Mouse (Mus musculus): ENCODE results near the gene Asphd1. TPM values are rescaled to one million over a fixed set of nuclear protein-coding genes. Genes with fewer than 3 reads are reported as not detected.
"Not testable (repeated sequence)": the region's sequence is repeated elsewhere in the genome, so short reads cannot be mapped to it uniquely, and the experiment has no call there.

Asphd1 gene
- total RNA-seq, 2 experiments from 2014 or later: not detected

- ATAC-seq (replicated peaks; ENCODE audit: low FRiP score, poor library complexity, severe bottlenecking): not testable (repeated sequence)
These were observed 49.6 kb downstream of the Asphd1 start for GRCm38 (mm10) chr7:126899781-126900180.

- peak; percentile 93 for ATAC-seq (replicated peaks; ENCODE audit: low FRiP score, poor library complexity, severe bottlenecking)
These were observed 51.0 kb downstream of the Asphd1 start for GRCm38 (mm10) chr7:126898102-126898990.

- ATAC-seq (replicated peaks; ENCODE audit: low FRiP score, poor library complexity, severe bottlenecking): peak; percentile 79
These were observed 51.8 kb downstream of the Asphd1 start for GRCm38 (mm10) chr7:126897390-126898101.

GRCm38 (mm10) chr7:126896912-126897311, 52.5 kb downstream of the Asphd1 start:
- ATAC-seq (replicated peaks; ENCODE audit: low FRiP score, poor library complexity, severe bottlenecking): peak; percentile 0; the same call in 1 of the 2 replicates

Other genes starting within 250 kb of the Asphd1 start
- 103 and 171 TPM in 2 replicates for gene Coro1a, start 241.8 kb downstream of the Asphd1 start, total RNA-seq (2015; ENCODE audit: low replicate concordance)
- 101 and 106 TPM in 2 replicates for gene Coro1a, start 241.8 kb downstream of the Asphd1 start, total RNA-seq (2017; ENCODE audit: low replicate concordance)
- gene Mapk3, start 190.0 kb downstream of the Asphd1 start, total RNA-seq (2015; ENCODE audit: low replicate concordance): 46.5 and 49.0 TPM in 2 replicates
- 18.6 and 19.3 TPM in 2 replicates for gene Mapk3, start 190.0 kb downstream of the Asphd1 start, total RNA-seq (2017; ENCODE audit: low replicate concordance)
- 9.2 and 11.9 TPM in 2 replicates for gene Gdpd3, start 183.2 kb downstream of the Asphd1 start, total RNA-seq (2015; ENCODE audit: low replicate concordance)
- 8.1 TPM in 1 of 2 replicates, not detected in the other for gene Gdpd3, start 183.2 kb downstream of the Asphd1 start, total RNA-seq (2017; ENCODE audit: low replicate concordance)
- 182 and 256 TPM in 2 replicates for gene Ypel3, start 172.6 kb downstream of the Asphd1 start, total RNA-seq (2015; ENCODE audit: low replicate concordance)
- 61.6 and 74.1 TPM in 2 replicates for gene Ypel3, start 172.6 kb downstream of the Asphd1 start, total RNA-seq (2017; ENCODE audit: low replicate concordance)
- 2.1 and 4.3 TPM in 2 replicates for gene Tbx6, start 168.1 kb downstream of the Asphd1 start, total RNA-seq (2015; ENCODE audit: low replicate concordance)
- gene Tbx6, start 168.1 kb downstream of the Asphd1 start, total RNA-seq (2017; ENCODE audit: low replicate concordance): 2.6 and 2.7 TPM in 2 replicates
- 63.7 and 105 TPM in 2 replicates for gene Ppp4c, start 157.1 kb downstream of the Asphd1 start, total RNA-seq (2015; ENCODE audit: low replicate concordance)
- 52.8 and 67.6 TPM in 2 replicates for gene Ppp4c, start 157.1 kb downstream of the Asphd1 start, total RNA-seq (2017; ENCODE audit: low replicate concordance)
- not detected in 2 replicates for gene Fam57b, start 151.9 kb downstream of the Asphd1 start, total RNA-seq (2015; ENCODE audit: low replicate concordance)
- gene Fam57b, start 151.9 kb downstream of the Asphd1 start, total RNA-seq (2017; ENCODE audit: low replicate concordance): not detected in 2 replicates
- gene 4930451I11Rik, start 117.9 kb downstream of the Asphd1 start, total RNA-seq (2015; ENCODE audit: low replicate concordance): not detected in 2 replicates
- gene 4930451I11Rik, start 117.9 kb downstream of the Asphd1 start, total RNA-seq (2017; ENCODE audit: low replicate concordance): not detected in 2 replicates
- gene Doc2a, start 102.2 kb downstream of the Asphd1 start, total RNA-seq (2015; ENCODE audit: low replicate concordance): not detected in 2 replicates
- not detected in 2 replicates for gene Doc2a, start 102.2 kb downstream of the Asphd1 start, total RNA-seq (2017; ENCODE audit: low replicate concordance)
- 50.8 and 63.3 TPM in 2 replicates for gene Hirip3, start 87.6 kb downstream of the Asphd1 start, total RNA-seq (2015; ENCODE audit: low replicate concordance)
- 193 and 296 TPM in 2 replicates for gene Hirip3, start 87.6 kb downstream of the Asphd1 start, total RNA-seq (2017; ENCODE audit: low replicate concordance)
- gene Ino80e, start 87.2 kb downstream of the Asphd1 start, total RNA-seq (2015; ENCODE audit: low replicate concordance): 19.1 and 20.1 TPM in 2 replicates
- gene Ino80e, start 87.2 kb downstream of the Asphd1 start, total RNA-seq (2017; ENCODE audit: low replicate concordance): 20.2 and 30.4 TPM in 2 replicates
- gene Taok2, start 64.9 kb downstream of the Asphd1 start, total RNA-seq (2015; ENCODE audit: low replicate concordance): 23.1 and 38.2 TPM in 2 replicates
- 65.6 and 76.2 TPM in 2 replicates for gene Taok2, start 64.9 kb downstream of the Asphd1 start, total RNA-seq (2017; ENCODE audit: low replicate concordance)
- gene Tmem219, start 26.7 kb downstream of the Asphd1 start, total RNA-seq (2015; ENCODE audit: low replicate concordance): 3.2 and 5.4 TPM in 2 replicates
- gene Tmem219, start 26.7 kb downstream of the Asphd1 start, total RNA-seq (2017; ENCODE audit: low replicate concordance): 4.0 and 10.4 TPM in 2 replicates
- gene Kctd13, start 20.7 kb downstream of the Asphd1 start, total RNA-seq (2015; ENCODE audit: low replicate concordance): 21.6 TPM in 1 of 2 replicates, not detected in the other
- 0.53 and 3.3 TPM in 2 replicates for gene Kctd13, start 20.7 kb downstream of the Asphd1 start, total RNA-seq (2017; ENCODE audit: low replicate concordance)
- not detected in 2 replicates for gene Sez6l2, start 981 bp upstream of the Asphd1 start, total RNA-seq (2015; ENCODE audit: low replicate concordance)
- 0.45 TPM in 1 of 2 replicates, not detected in the other for gene Sez6l2, start 981 bp upstream of the Asphd1 start, total RNA-seq (2017; ENCODE audit: low replicate concordance)
- 29.8 and 30.3 TPM in 2 replicates for gene Cdipt, start 26.3 kb upstream of the Asphd1 start, total RNA-seq (2015; ENCODE audit: low replicate concordance)
- gene Cdipt, start 26.3 kb upstream of the Asphd1 start, total RNA-seq (2017; ENCODE audit: low replicate concordance): 19.7 and 27.1 TPM in 2 replicates
- 2.9 TPM in 1 of 2 replicates, not detected in the other for gene Cdiptos, start 26.5 kb upstream of the Asphd1 start, total RNA-seq (2015; ENCODE audit: low replicate concordance)
- gene Cdiptos, start 26.5 kb upstream of the Asphd1 start, total RNA-seq (2017; ENCODE audit: low replicate concordance): not detected in 2 replicates
- gene Mvp, start 65.0 kb upstream of the Asphd1 start, total RNA-seq (2015; ENCODE audit: low replicate concordance): 0.36 and 0.42 TPM in 2 replicates
- gene Mvp, start 65.0 kb upstream of the Asphd1 start, total RNA-seq (2017; ENCODE audit: low replicate concordance): 6.7 and 7.7 TPM in 2 replicates
- gene Pagr1b, start 66.9 kb upstream of the Asphd1 start, total RNA-seq (2015; ENCODE audit: low replicate concordance): not detected in 2 replicates
- 0.64 and 11.8 TPM in 2 replicates for gene Pagr1b, start 66.9 kb upstream of the Asphd1 start, total RNA-seq (2017; ENCODE audit: low replicate concordance)
- gene Pagr1a, start 67.8 kb upstream of the Asphd1 start, total RNA-seq (2015; ENCODE audit: low replicate concordance): 24.1 and 46.9 TPM in 2 replicates
- gene Pagr1a, start 67.8 kb upstream of the Asphd1 start, total RNA-seq (2017; ENCODE audit: low replicate concordance): 10.6 and 26.2 TPM in 2 replicates
- 1.7 TPM in 1 of 2 replicates, not detected in the other for gene Gm42742, start 71.5 kb upstream of the Asphd1 start, total RNA-seq (2015; ENCODE audit: low replicate concordance)
- 10.8 and 28.1 TPM in 2 replicates for gene Gm42742, start 71.5 kb upstream of the Asphd1 start, total RNA-seq (2017; ENCODE audit: low replicate concordance)
- gene Prrt2, start 71.6 kb upstream of the Asphd1 start, total RNA-seq (2015; ENCODE audit: low replicate concordance): 0.84 TPM in 1 of 2 replicates, not detected in the other
- 3.0 TPM in 1 of 2 replicates, not detected in the other for gene Prrt2, start 71.6 kb upstream of the Asphd1 start, total RNA-seq (2017; ENCODE audit: low replicate concordance)
- 175 and 179 TPM in 2 replicates for gene Maz, start 77.5 kb upstream of the Asphd1 start, total RNA-seq (2015; ENCODE audit: low replicate concordance)
- gene Maz, start 77.5 kb upstream of the Asphd1 start, total RNA-seq (2017; ENCODE audit: low replicate concordance): 96.8 and 123 TPM in 2 replicates
- gene Kif22, start 92.9 kb upstream of the Asphd1 start, total RNA-seq (2015; ENCODE audit: low replicate concordance): 651 and 861 TPM in 2 replicates
- gene Kif22, start 92.9 kb upstream of the Asphd1 start, total RNA-seq (2017; ENCODE audit: low replicate concordance): 380 and 614 TPM in 2 replicates
- gene Zg16, start 137.7 kb upstream of the Asphd1 start, total RNA-seq (2015; ENCODE audit: low replicate concordance): 3.6 and 9.2 TPM in 2 replicates
- gene Zg16, start 137.7 kb upstream of the Asphd1 start, total RNA-seq (2017; ENCODE audit: low replicate concordance): 1.2 and 6.0 TPM in 2 replicates
- 18.0 and 25.9 TPM in 2 replicates for gene AI467606, start 141.8 kb upstream of the Asphd1 start, total RNA-seq (2015; ENCODE audit: low replicate concordance)
- gene AI467606, start 141.8 kb upstream of the Asphd1 start, total RNA-seq (2017; ENCODE audit: low replicate concordance): 10.5 and 12.7 TPM in 2 replicates
- not detected in 2 replicates for gene Qprt, start 172.6 kb upstream of the Asphd1 start, total RNA-seq (2015; ENCODE audit: low replicate concordance)
- gene Qprt, start 172.6 kb upstream of the Asphd1 start, total RNA-seq (2017; ENCODE audit: low replicate concordance): 1.8 TPM in 1 of 2 replicates, not detected in the other
- gene Spn, start 188.2 kb upstream of the Asphd1 start, total RNA-seq (2015; ENCODE audit: low replicate concordance): 16.2 and 30.2 TPM in 2 replicates
- gene Spn, start 188.2 kb upstream of the Asphd1 start, total RNA-seq (2017; ENCODE audit: low replicate concordance): 30.8 and 32.0 TPM in 2 replicates
- gene Cd2bp2, start 246.5 kb upstream of the Asphd1 start, total RNA-seq (2015; ENCODE audit: low replicate concordance): 18.7 and 25.2 TPM in 2 replicates
- 43.6 and 63.3 TPM in 2 replicates for gene Cd2bp2, start 246.5 kb upstream of the Asphd1 start, total RNA-seq (2017; ENCODE audit: low replicate concordance)

All from erythroid progenitor cell, adult 5-6 weeks (primary cell).